8 mouse cellular contexts compared by ENCODE assay signal in genomic region chr17:35837487-35837886, GRCm38 (mm10). TPM values are rescaled to one million over a fixed set of nuclear protein-coding genes. Genes with fewer than 3 reads are reported as not detected.
DNase-seq lines count a peak whose midpoint lies in the region; ATAC-seq and TF ChIP-seq lines count a peak whose summit lies in the region.

No protein-coding gene starts in this region.

- peak overlapping the region; percentile 99 for H3K9ac ChIP-seq in embryonic facial prominence, embryonic 13.5 days
- H3K9ac ChIP-seq in hindbrain, embryonic 11.5 days (ENCODE audit: low read depth, low read length): peak overlapping the region; percentile 97
- peak overlapping the region; percentile 79 for H3K9ac ChIP-seq in limb, embryonic 15.5 days

- H3K4me3 ChIP-seq in embryonic facial prominence, embryonic 13.5 days: peak overlapping the region; percentile 86
- H3K4me3 ChIP-seq in hindbrain, embryonic 11.5 days (ENCODE audit: low read depth, low read length): peak overlapping the region; percentile 77
- peak overlapping the region; percentile 63 for H3K4me3 ChIP-seq in limb, embryonic 15.5 days
- H3K4me3 ChIP-seq in myocyte: peak overlapping the region; percentile 96

- under 1% methylated on average over 18 of the region's 18 CpGs for WGBS in embryonic facial prominence, embryonic 13.5 days
- under 1% methylated on average over 18 of the region's 18 CpGs for WGBS in hindbrain, embryonic 11.5 days
- WGBS in limb, embryonic 15.5 days: under 1% methylated on average over 18 of the region's 18 CpGs

- H3K4me1 ChIP-seq in embryonic facial prominence, embryonic 13.5 days: peaks cover 39% of the 10 kb centered on the region
- H3K4me1 ChIP-seq in hindbrain, embryonic 11.5 days (replicated peaks; ENCODE audit: control insufficient read depth, insufficient read depth, low read length): peaks cover 16% of the 10 kb centered on the region
- peaks cover 44% of the 10 kb centered on the region for H3K4me1 ChIP-seq in limb, embryonic 15.5 days

- peaks cover 44% of the 10 kb centered on the region for H3K36me3 ChIP-seq in embryonic facial prominence, embryonic 13.5 days
- peaks cover 27% of the 10 kb centered on the region for H3K36me3 ChIP-seq in hindbrain, embryonic 11.5 days (ENCODE audit: control insufficient read depth, insufficient read depth, low read length)
- H3K36me3 ChIP-seq in limb, embryonic 15.5 days: peaks cover 43% of the 10 kb centered on the region
- peaks cover 30% of the 10 kb centered on the region for H3K36me3 ChIP-seq in myocyte (ENCODE audit: control insufficient read depth, insufficient read depth)

- DNase-seq in gastrocnemius, postnatal 10 days: peak; percentile 53
- DNase-seq in gastrocnemius, adult 8-10 months (ENCODE audit: low spot score in 2 of 2): no peak
- DNase-seq in R1 (ENCODE audit: low read depth, low spot score): peak; percentile 84
- DNase-seq in hindbrain, embryonic 11.5 days (ENCODE audit: low spot score): peak; percentile 79
- DNase-seq in thymus, postnatal 4 days: peak; percentile 81

- peak overlapping the region; percentile 32 for H3ac ChIP-seq in myocyte (ENCODE audit: control insufficient read depth, insufficient read length)

- no peak for ATAC-seq in embryonic facial prominence, embryonic 13.5 days (ENCODE audit: insufficient number of reproducible peaks, insufficient read depth, low FRiP score, low TSS enrichment, low read depth)
- ATAC-seq in hindbrain, embryonic 11.5 days (ENCODE audit: low FRiP score): peak; percentile 5; the same call in 1 of the 2 replicates
- ATAC-seq in limb, embryonic 15.5 days (ENCODE audit: insufficient number of reproducible peaks, low FRiP score, low TSS enrichment, low read depth): no peak

- TF ChIP-seq POLR2A in myocyte (IDR thresholded peaks at IDR 0.05; ENCODE audit: insufficient read length, low read depth): peak; percentile 15

- no peaks in the 10 kb centered on the region for H3K9me3 ChIP-seq in embryonic facial prominence, embryonic 13.5 days
- no peaks in the 10 kb centered on the region for H3K9me3 ChIP-seq in hindbrain, embryonic 11.5 days (ENCODE audit: control insufficient read depth, low read length)
- no peaks in the 10 kb centered on the region for H3K9me3 ChIP-seq in limb, embryonic 15.5 days

- H3K79me2 ChIP-seq in myocyte (ENCODE audit: control insufficient read depth, insufficient read depth): peaks cover 53% of the 10 kb centered on the region

- H3K27ac ChIP-seq in embryonic facial prominence, embryonic 13.5 days: peak overlapping the region; percentile 98
- H3K27ac ChIP-seq in hindbrain, embryonic 11.5 days (ENCODE audit: low read depth, low read length): peak overlapping the region; percentile 97
- peak overlapping the region; percentile 95 for H3K27ac ChIP-seq in limb, embryonic 15.5 days

- peak overlapping the region; percentile 90 for H3K4me2 ChIP-seq in embryonic facial prominence, embryonic 13.5 days
- H3K4me2 ChIP-seq in hindbrain, embryonic 11.5 days (replicated peaks; ENCODE audit: low read depth, low read length): no peak overlapping the region
- H3K4me2 ChIP-seq in limb, embryonic 15.5 days: peak overlapping the region; percentile 71
- H3K4me2 ChIP-seq in myocyte (ENCODE audit: low read depth): peak overlapping the region; percentile 36

- H3K27me3 ChIP-seq in embryonic facial prominence, embryonic 13.5 days: no peaks in the 10 kb centered on the region
- no peaks in the 10 kb centered on the region for H3K27me3 ChIP-seq in hindbrain, embryonic 11.5 days (ENCODE audit: control insufficient read depth, insufficient read depth, low read length)
- no peaks in the 10 kb centered on the region for H3K27me3 ChIP-seq in limb, embryonic 15.5 days
- H3K27me3 ChIP-seq in myocyte (ENCODE audit: control insufficient read depth, insufficient read depth, insufficient read length): no peaks in the 10 kb centered on the region

TF ChIP-seq in myocyte, 11 proteins besides CTCF, POLR2A, EP300 and RAD21:
- no peak for TF ChIP-seq SRF (IDR thresholded peaks at IDR 0.05; ENCODE audit: control insufficient read depth, insufficient read length, low read depth)
- no peak for TF ChIP-seq TCF12 (IDR thresholded peaks at IDR 0.05; ENCODE audit: insufficient read depth, poor library complexity, severe bottlenecking)
- TF ChIP-seq POLR2AphosphoS2 (IDR thresholded peaks at IDR 0.05; ENCODE audit: insufficient read length, low read depth): peak; percentile 68
- peak in 1 of 3 experiments; percentile 4 for TF ChIP-seq MYOD1 (IDR thresholded peaks at IDR 0.05; ENCODE audit: control insufficient read depth in 1 of 3, insufficient read length in 2 of 3, low read depth in 2 of 3)
- no peak for TF ChIP-seq USF1 (IDR thresholded peaks at IDR 0.05; ENCODE audit: low read depth)

RNA-seq across cellular contexts. Expression of gene Tubb5, which starts 0.6 kb away (rescaled TPM):
- total RNA-seq in gastrocnemius, postnatal 10 days (2021): 100 to 1,000 TPM; 205 to 251 TPM
- 10 to 100 TPM; 26.7 to 34.5 (median 28.3) TPM for total RNA-seq in gastrocnemius, adult 8-10 months (2022)
- 1,166 and 1,221 TPM in 2 replicates for polyA plus RNA-seq in embryonic facial prominence, embryonic 13.5 days (2015; fragmentation: Nextera tagmentation; extraction: Ambion mirVana)
- 1,599 and 1,667 TPM in 2 replicates for polyA plus RNA-seq in hindbrain, embryonic 11.5 days (2014; fragmentation: Nextera tagmentation; extraction: Ambion mirVana)
- 811 and 833 TPM in 2 replicates for polyA plus RNA-seq in limb, embryonic 15.5 days (2015; fragmentation: Nextera tagmentation; extraction: Ambion mirVana)
- 692 TPM for polyA plus RNA-seq in myocyte (2012; fragmentation: generic; extraction: Trizol)

RNA-seq across cellular contexts. Expression of gene Mdc1, which starts 3.8 kb away (rescaled TPM):
- total RNA-seq in gastrocnemius, postnatal 10 days (2021): 10 to 100 TPM; 10.1 to 14.6 TPM
- 1 to 10 TPM; 3.2 to 5.0 (median 4.0) TPM for total RNA-seq in gastrocnemius, adult 8-10 months (2022)
- polyA plus RNA-seq in embryonic facial prominence, embryonic 13.5 days (2015; fragmentation: Nextera tagmentation; extraction: Ambion mirVana): 15.7 and 21.0 TPM in 2 replicates
- 16.8 and 17.3 TPM in 2 replicates for polyA plus RNA-seq in hindbrain, embryonic 11.5 days (2014; fragmentation: Nextera tagmentation; extraction: Ambion mirVana)
- 13.0 and 15.0 TPM in 2 replicates for polyA plus RNA-seq in limb, embryonic 15.5 days (2015; fragmentation: Nextera tagmentation; extraction: Ambion mirVana)
- polyA plus RNA-seq in myocyte (2012; fragmentation: generic; extraction: Trizol): 7.0 TPM

RNA-seq across cellular contexts. Expression of gene Flot1, which starts 14.5 kb away (rescaled TPM):
- 10 to 100 TPM; 38.8 to 41.3 TPM for total RNA-seq in gastrocnemius, postnatal 10 days (2021)
- 10 to 100 TPM; 52.6 to 67.2 (median 55.9) TPM for total RNA-seq in gastrocnemius, adult 8-10 months (2022)
- 61.0 and 67.2 TPM in 2 replicates for polyA plus RNA-seq in embryonic facial prominence, embryonic 13.5 days (2015; fragmentation: Nextera tagmentation; extraction: Ambion mirVana)
- polyA plus RNA-seq in hindbrain, embryonic 11.5 days (2014; fragmentation: Nextera tagmentation; extraction: Ambion mirVana): 48.1 and 50.0 TPM in 2 replicates
- polyA plus RNA-seq in limb, embryonic 15.5 days (2015; fragmentation: Nextera tagmentation; extraction: Ambion mirVana): 60.2 and 70.9 TPM in 2 replicates
- 107 TPM for polyA plus RNA-seq in myocyte (2012; fragmentation: generic; extraction: Trizol)

RNA-seq across cellular contexts. Expression of gene Ier3, which starts 16.0 kb away (rescaled TPM):
- total RNA-seq in gastrocnemius, postnatal 10 days (2021): 1 to 10 TPM; 4.5 to 5.8 TPM
- 1 to 10 TPM; 5.6 to 7.8 (median 6.6) TPM for total RNA-seq in gastrocnemius, adult 8-10 months (2022)
- polyA plus RNA-seq in embryonic facial prominence, embryonic 13.5 days (2015; fragmentation: Nextera tagmentation; extraction: Ambion mirVana): 20.1 and 27.7 TPM in 2 replicates
- polyA plus RNA-seq in hindbrain, embryonic 11.5 days (2014; fragmentation: Nextera tagmentation; extraction: Ambion mirVana): 3.6 and 4.0 TPM in 2 replicates
- 23.2 and 27.5 TPM in 2 replicates for polyA plus RNA-seq in limb, embryonic 15.5 days (2015; fragmentation: Nextera tagmentation; extraction: Ambion mirVana)
- polyA plus RNA-seq in myocyte (2012; fragmentation: generic; extraction: Trizol): 45.1 TPM

RNA-seq across cellular contexts. Expression of gene Nrm, which starts 23.6 kb away (rescaled TPM):
- total RNA-seq in gastrocnemius, postnatal 10 days (2021): 1 to 10 TPM; 7.8 to 9.7 TPM
- total RNA-seq in gastrocnemius, adult 8-10 months (2022): 1 to 10 TPM in 2 of 4 experiments, under 1 TPM in 2; 0.52 to 2.6 (median 1.4) TPM
- polyA plus RNA-seq in embryonic facial prominence, embryonic 13.5 days (2015; fragmentation: Nextera tagmentation; extraction: Ambion mirVana): 49.0 and 53.5 TPM in 2 replicates
- 49.2 and 51.0 TPM in 2 replicates for polyA plus RNA-seq in hindbrain, embryonic 11.5 days (2014; fragmentation: Nextera tagmentation; extraction: Ambion mirVana)
- 55.5 and 59.0 TPM in 2 replicates for polyA plus RNA-seq in limb, embryonic 15.5 days (2015; fragmentation: Nextera tagmentation; extraction: Ambion mirVana)
- 18.5 TPM for polyA plus RNA-seq in myocyte (2012; fragmentation: generic; extraction: Trizol)

Comparison
In these comparisons a context has a peak if more than half of its experiments do, and no peak if none do; other contexts are left out.
1. DNase-seq: peak in gastrocnemius, postnatal 10 days (single experiment), R1 (single experiment), hindbrain, embryonic 11.5 days (single experiment) and thymus, postnatal 4 days (single experiment); none in gastrocnemius, adult 8-10 months (0 of 2).
2. Peak in every context shown above with its lines, with median percentiles within 50 percentile points of each other: H3K27ac ChIP-seq, H3K4me3 ChIP-seq and H3K9ac ChIP-seq.